Mouse (Mus musculus) layer of hippocampus, adult 2 months (tissue): ENCODE results near the gene Nisch. TPM values are rescaled to one million over a fixed set of nuclear protein-coding genes. Genes with fewer than 3 reads are reported as not detected.

Experiments
- DNase-seq, 2 experiments: peaks; one replicate each; pipeline ENCODE4 v3.0.0; 2022; ENCODE audit warnings: low spot score in 2 of 2
- H3K27ac ChIP-seq: fragments of 200-600 bp; 2 replicates; pipeline ENCODE4 v1.8.1; 2022
- H3K4me3 ChIP-seq: fragments of 200-600 bp; 2 replicates; pipeline ENCODE4 v1.8.1; 2022; ENCODE audit warnings: mild to moderate bottlenecking
- CTCF ChIP-seq: fragments of 200-600 bp; conservative IDR thresholded peaks from 2 replicates; pipeline ENCODE4 v1.8.1; 2022; ENCODE audit warnings: antibody characterized with exemption, mild to moderate bottlenecking, moderate library complexity
- total RNA-seq, 2 experiments: library from RNA; stranded (reverse); gene quantifications; 2 replicates each; pipeline ENCODE4 v1.2.3; 2021

The Nisch gene
- total RNA-seq, 2 experiments from 2014 or later = 472 to 491 TPM

GRCm38 (mm10) chr14:31125106-31126075 is 91.4 kb downstream of the Nisch start:
- Histone ChIP-seq H3K4me3 (no peak overlapping the region), H3K27ac (0 out of 2 replicates have a peak overlapping the region, but pooled peaks have one; percentile 14)
- DNase-seq = no peak
- no peak for TF ChIP-seq CTCF

Other genes with a start within 250 kb of the Nisch start
- gene Glt8d1, start 215.5 kb downstream of the Nisch start, total RNA-seq = 10 to 100 TPM; 39.9 to 49.9 TPM
- gene Spcs1, start 215.3 kb downstream of the Nisch start, total RNA-seq = 100 to 1,000 TPM; 156 to 162 TPM
- gene Pbrm1, start 197.8 kb downstream of the Nisch start, total RNA-seq = 10 to 100 TPM; 56.3 to 56.8 TPM
- gene Gnl3, start 197.8 kb downstream of the Nisch start, total RNA-seq = 10 to 100 TPM; 48.8 to 54.1 TPM
- 10 to 100 TPM; 26.4 to 28.0 TPM for gene Smim4, start 88.0 kb downstream of the Nisch start, total RNA-seq
- 10 to 100 TPM; 12.6 to 13.4 TPM for gene Nt5dc2, start 85.9 kb downstream of the Nisch start, total RNA-seq
- gene Stab1, start 48.3 kb downstream of the Nisch start, total RNA-seq = 10 to 100 TPM; 23.2 TPM
- gene Tnnc1, start 8.6 kb downstream of the Nisch start, total RNA-seq = 1 to 10 TPM; 2.4 to 2.9 TPM
- 1 to 10 TPM; 5.0 to 6.1 TPM for gene Sema3g, start 914 bp upstream of the Nisch start, total RNA-seq
- 1 to 10 TPM; 5.3 to 6.0 TPM for gene Phf7, start 34.4 kb upstream of the Nisch start, total RNA-seq
- gene Bap1, start 34.5 kb upstream of the Nisch start, total RNA-seq = 100 to 1,000 TPM; 130 to 144 TPM
- gene Dnah1, start 107.0 kb upstream of the Nisch start, total RNA-seq = 1 to 10 TPM; 4.6 to 5.8 TPM
- gene Capn7, start 119.7 kb upstream of the Nisch start, total RNA-seq = 10 to 100 TPM; 35.6 to 39.4 TPM
- 100 to 1,000 TPM; 147 to 158 TPM for gene Sh3bp5, start 219.1 kb upstream of the Nisch start, total RNA-seq